In genomic region chr2:155640656-155641055, GRCm38 (mm10) we compare ENCODE assay signal across 11 mouse cellular contexts. TPM values are rescaled to one million over a fixed set of nuclear protein-coding genes. Genes with fewer than 3 reads are reported as not detected.
DNase-seq lines count a peak whose midpoint lies in the region; ATAC-seq lines count a peak whose summit lies in the region.
"Had no signal": no experiment of that assay in that cellular context is flagged by ENCODE, and none has a peak within 500 bp of the region (broad histone marks: within the 10 kb centered on the region; RNA-seq: fewer than 3 reads in every experiment).

No protein-coding gene starts in this region.

- peak; percentile 24; the same call in 1 of the 2 replicates for ATAC-seq in midbrain, embryonic 13.5 days
- ATAC-seq in midbrain, embryonic 11.5 days (ENCODE audit: low FRiP score) = no peak
- ATAC-seq in inflammation-experienced regulatory T-cells, adult 6 months = no peak

- H3K4me1 ChIP-seq in midbrain, embryonic 13.5 days (replicated peaks) = peaks cover 18% of the 10 kb centered on the region; the same call in 1 of the 2 replicates
- H3K4me1 ChIP-seq in midbrain, embryonic 11.5 days (ENCODE audit: control insufficient read depth, insufficient read depth, low read length) = no peaks in the 10 kb centered on the region
- H3K4me1 ChIP-seq: stomach, embryonic 15.5 days had no signal

- H3K9me3 ChIP-seq in midbrain, embryonic 13.5 days = no peaks in the 10 kb centered on the region
- no peaks in the 10 kb centered on the region for H3K9me3 ChIP-seq in midbrain, embryonic 11.5 days (ENCODE audit: control insufficient read depth, low read length)
- H3K9me3 ChIP-seq: stomach, embryonic 15.5 days had no signal

- no peak overlapping the region for H3K4me3 ChIP-seq in midbrain, embryonic 13.5 days (replicated peaks)
- no peak overlapping the region for H3K4me3 ChIP-seq in midbrain, embryonic 11.5 days (ENCODE audit: low read depth, low read length)
- H3K4me3 ChIP-seq: myocyte; stomach, embryonic 15.5 days had no signal

- peak; percentile 46 for DNase-seq in adrenal gland, adult 2 months
- no peak for DNase-seq in adrenal gland, adult 18-20 months (ENCODE audit: low spot score in 2 of 2)
- DNase-seq in midbrain, embryonic 11.5 days (ENCODE audit: low spot score, missing footprints) = no peak
- DNase-seq in cerebellum, postnatal 25 days = peak; percentile 78 to 79
- DNase-seq in layer of hippocampus, adult 9-11 months = peak; percentile 73
- no peak for DNase-seq in urinary bladder, adult 18-20 months (ENCODE audit: low spot score in 2 of 2)
- DNase-seq: lung, adult 2 months had no signal

- no peak overlapping the region for H3K4me2 ChIP-seq in midbrain, embryonic 13.5 days (replicated peaks)
- no peak overlapping the region for H3K4me2 ChIP-seq in midbrain, embryonic 11.5 days
- H3K4me2 ChIP-seq: stomach, embryonic 15.5 days had no signal

- H3K27ac ChIP-seq in midbrain, embryonic 13.5 days = peak overlapping the region; percentile 27
- H3K27ac ChIP-seq in midbrain, embryonic 11.5 days (ENCODE audit: low read depth, low read length) = no peak overlapping the region
- H3K27ac ChIP-seq: stomach, embryonic 15.5 days had no signal

- peaks cover 96% of the 10 kb centered on the region for H3K36me3 ChIP-seq in midbrain, embryonic 13.5 days
- peaks cover 13% of the 10 kb centered on the region for H3K36me3 ChIP-seq in midbrain, embryonic 11.5 days (ENCODE audit: control insufficient read depth, insufficient read depth, low read length)

- no peak overlapping the region for H3K9ac ChIP-seq in midbrain, embryonic 13.5 days (replicated peaks)
- no peak overlapping the region for H3K9ac ChIP-seq in midbrain, embryonic 11.5 days (ENCODE audit: low read length)
- H3K9ac ChIP-seq: stomach, embryonic 15.5 days had no signal

- H3K27me3 ChIP-seq in midbrain, embryonic 13.5 days = no peaks in the 10 kb centered on the region
- no peaks in the 10 kb centered on the region for H3K27me3 ChIP-seq in midbrain, embryonic 11.5 days (ENCODE audit: control insufficient read depth, insufficient read depth, low read length)
- H3K27me3 ChIP-seq: stomach, embryonic 15.5 days had no signal

- WGBS in midbrain, embryonic 13.5 days = 77% methylated on average over 6 of the region's 6 CpGs
- WGBS in midbrain, embryonic 11.5 days = 83% methylated on average over 6 of the region's 6 CpGs

RNA-seq across cellular contexts. Expression of gene Myh7b, which starts 29.6 kb away (rescaled TPM):
- under 1 TPM; 0.10 to 0.20 TPM for total RNA-seq in adrenal gland, adult 2 months (2021)
- 0.40 TPM in 1 of 2 replicates, not detected in the other for polyA plus RNA-seq in adrenal gland, adult 2 months (2012; rRNA removed)
- total RNA-seq in adrenal gland, adult 18-20 months (2021) = under 1 TPM; 0.17 to 0.45 TPM
- polyA plus RNA-seq in midbrain, embryonic 13.5 days (2015; fragmentation: Nextera tagmentation; extraction: Ambion mirVana) = 0.97 and 1.1 TPM in 2 replicates
- polyA plus RNA-seq in midbrain, embryonic 11.5 days (2014; fragmentation: Nextera tagmentation; extraction: Ambion mirVana) = 0.59 and 0.63 TPM in 2 replicates
- polyA plus RNA-seq in inflammation-experienced regulatory T-cells, adult 6 months (2017; shearing (Covaris generic)) = under 1 TPM in 1 of 3 experiments, not detected in 2; 0.12 TPM

RNA-seq across cellular contexts. Expression of gene Gss, which starts 48.0 kb away (rescaled TPM):
- 10 to 100 TPM; 53.7 to 98.5 TPM for total RNA-seq in adrenal gland, adult 2 months (2021)
- 67.6 and 101 TPM in 2 replicates for polyA plus RNA-seq in adrenal gland, adult 2 months (2012; rRNA removed)
- total RNA-seq in adrenal gland, adult 18-20 months (2021) = 10 to 100 TPM; 41.4 to 67.5 TPM
- 15.8 and 16.0 TPM in 2 replicates for polyA plus RNA-seq in midbrain, embryonic 13.5 days (2015; fragmentation: Nextera tagmentation; extraction: Ambion mirVana)
- 14.7 and 17.5 TPM in 2 replicates for polyA plus RNA-seq in midbrain, embryonic 11.5 days (2014; fragmentation: Nextera tagmentation; extraction: Ambion mirVana)
- 10 to 100 TPM; 13.4 to 17.2 (median 15.1) TPM for polyA plus RNA-seq in inflammation-experienced regulatory T-cells, adult 6 months (2017; shearing (Covaris generic))

RNA-seq across cellular contexts. Expression of gene Trpc4ap, which starts 51.5 kb away (rescaled TPM):
- total RNA-seq in adrenal gland, adult 2 months (2021) = 100 to 1,000 TPM; 125 to 152 TPM
- 205 and 228 TPM in 2 replicates for polyA plus RNA-seq in adrenal gland, adult 2 months (2012; rRNA removed)
- total RNA-seq in adrenal gland, adult 18-20 months (2021) = 100 to 1,000 TPM; 123 to 144 TPM
- polyA plus RNA-seq in midbrain, embryonic 13.5 days (2015; fragmentation: Nextera tagmentation; extraction: Ambion mirVana) = 157 and 169 TPM in 2 replicates
- 138 and 144 TPM in 2 replicates for polyA plus RNA-seq in midbrain, embryonic 11.5 days (2014; fragmentation: Nextera tagmentation; extraction: Ambion mirVana)
- 10 to 100 TPM; 38.5 to 56.7 (median 43.8) TPM for polyA plus RNA-seq in inflammation-experienced regulatory T-cells, adult 6 months (2017; shearing (Covaris generic))

Comparison
In these comparisons a context has a peak if more than half of its experiments do, and no peak if none do; other contexts are left out.
1. DNase-seq: peak in adrenal gland, adult 2 months (single experiment), cerebellum, postnatal 25 days (2 of 2) and layer of hippocampus, adult 9-11 months (single experiment); none in adrenal gland, adult 18-20 months (0 of 2), midbrain, embryonic 11.5 days (single experiment) and urinary bladder, adult 18-20 months (0 of 2).